Comparison of ENCODE assay signal across 21 mouse cellular contexts in the genomic region with DNA sequence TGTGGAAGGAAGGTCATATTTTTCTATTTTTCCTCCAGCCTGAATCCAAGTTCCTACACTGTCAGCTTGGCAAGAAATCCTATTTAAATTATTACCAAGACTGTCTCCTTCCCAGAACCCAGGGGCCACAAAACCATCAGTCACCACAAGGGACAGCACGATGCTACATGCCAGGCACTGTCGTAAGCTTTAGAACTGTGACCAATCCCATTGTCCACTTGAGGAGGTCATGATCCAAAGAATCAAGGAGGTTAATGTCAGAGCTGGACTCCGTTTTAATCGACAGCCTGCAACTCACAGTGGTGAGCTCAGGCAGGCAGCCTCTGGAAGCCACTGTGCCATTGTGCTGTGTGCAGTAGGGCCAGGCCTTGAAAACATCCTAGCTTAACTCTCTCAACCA. TPM values are rescaled to one million over a fixed set of nuclear protein-coding genes. Genes with fewer than 3 reads are reported as not detected.
A peak's percentile ranks its signal among the peaks of the same experiment; 100 is the strongest.
DNase-seq lines count a peak whose midpoint lies in the region; ATAC-seq lines count a peak whose summit lies in the region.
"Had no signal": no experiment of that assay in that cellular context is flagged by ENCODE, and none has a peak within 500 bp of the region (broad histone marks: within the 10 kb centered on the region; RNA-seq: fewer than 3 reads in every experiment).

No protein-coding gene starts in this region.

- peak overlapping the region; percentile 38; the same call in 1 of the 2 replicates for H3K27ac ChIP-seq in intestine, embryonic 14.5 days (ENCODE audit: low read depth)
- H3K27ac ChIP-seq in intestine, embryonic 16.5 days (ENCODE audit: low read length): no peak overlapping the region
- 0 out of 2 replicates have a peak overlapping the region, but pooled peaks have one; percentile 4 for H3K27ac ChIP-seq in limb, embryonic 10.5 days
- H3K27ac ChIP-seq: embryonic facial prominence, embryonic 12.5 days; hindbrain, embryonic 12.5 days; kidney, embryonic 15.5 days; midbrain, embryonic 12.5 days; neural tube, embryonic 13.5 days had no signal

- H3K4me1 ChIP-seq in intestine, embryonic 14.5 days (replicated peaks; ENCODE audit: control insufficient read depth, insufficient read depth, low read length): peaks cover 30% of the 10 kb centered on the region
- peaks cover 15% of the 10 kb centered on the region for H3K4me1 ChIP-seq in intestine, embryonic 16.5 days (ENCODE audit: control insufficient read depth, insufficient read depth, low read length)
- peaks cover 53% of the 10 kb centered on the region for H3K4me1 ChIP-seq in limb, embryonic 10.5 days

- H3K4me3 ChIP-seq in intestine, embryonic 14.5 days (ENCODE audit: low read depth, low read length): no peak overlapping the region
- no peak overlapping the region for H3K4me3 ChIP-seq in intestine, embryonic 16.5 days (ENCODE audit: low read length)
- no peak overlapping the region for H3K4me3 ChIP-seq in limb, embryonic 10.5 days
- H3K4me3 ChIP-seq: embryonic facial prominence, embryonic 12.5 days; heart, embryonic 12.5 days; hindbrain, embryonic 12.5 days; kidney, embryonic 15.5 days; midbrain, embryonic 12.5 days; neural tube, embryonic 13.5 days had no signal

- H3K27me3 ChIP-seq in intestine, embryonic 14.5 days (replicated peaks; ENCODE audit: control insufficient read depth, insufficient read depth, low read length): no peaks in the 10 kb centered on the region
- no peaks in the 10 kb centered on the region for H3K27me3 ChIP-seq in intestine, embryonic 16.5 days (replicated peaks; ENCODE audit: control insufficient read depth, insufficient read depth, low read length)
- H3K27me3 ChIP-seq in limb, embryonic 10.5 days (ENCODE audit: low read depth, poor library complexity, severe bottlenecking): no peaks in the 10 kb centered on the region
- H3K27me3 ChIP-seq: embryonic facial prominence, embryonic 12.5 days; hindbrain, embryonic 12.5 days; kidney, embryonic 15.5 days had no signal

- 45% methylated on average over 4 of the region's 4 CpGs for WGBS in intestine, embryonic 14.5 days
- 48% methylated on average over 4 of the region's 4 CpGs for WGBS in intestine, embryonic 16.5 days
- 47% methylated on average over 4 of the region's 4 CpGs for WGBS in limb, embryonic 10.5 days

- ATAC-seq in intestine, embryonic 14.5 days (replicated peaks; ENCODE audit: low FRiP score, low TSS enrichment, low read depth): no peak
- no peak for ATAC-seq in intestine, embryonic 16.5 days
- ATAC-seq: forebrain, embryonic 14.5 days had no signal

- no peak overlapping the region for H3K9ac ChIP-seq in intestine, embryonic 14.5 days (ENCODE audit: low read length)
- no peak overlapping the region for H3K9ac ChIP-seq in intestine, embryonic 16.5 days (ENCODE audit: low read depth, low read length)
- H3K9ac ChIP-seq: embryonic facial prominence, embryonic 12.5 days; heart, embryonic 12.5 days; hindbrain, embryonic 12.5 days; kidney, embryonic 15.5 days; midbrain, embryonic 12.5 days; neural tube, embryonic 13.5 days had no signal

- no peak for DNase-seq in intestine, embryonic 14.5 days (ENCODE audit: low spot score)
- peak; percentile 52 for DNase-seq in adipocyte (ENCODE audit: low spot score)
- DNase-seq in embryo, embryonic 10.5 days (ENCODE audit: low spot score): peak; percentile 65
- DNase-seq in limb, embryonic 10.5 days (ENCODE audit: low spot score): no peak
- DNase-seq in heart, postnatal 25 days (ENCODE audit: low spot score): no peak
- no peak for DNase-seq in thymus, postnatal 4 days
- DNase-seq: adrenal gland, adult 8-10 months; cerebellum, adult 2 months; cerebellum, postnatal 25 days; gastrocnemius, postnatal 10 days; heart, postnatal 10 days; kidney, adult 11 months; layer of hippocampus, adult 9-11 months had no signal

- intact Hi-C loops in heart, postnatal 25 days (cut with DNase I): no loop called here

- no peaks in the 10 kb centered on the region for H3K9me3 ChIP-seq in intestine, embryonic 14.5 days (ENCODE audit: control insufficient read depth, low read length)
- no peaks in the 10 kb centered on the region for H3K9me3 ChIP-seq in intestine, embryonic 16.5 days (ENCODE audit: control insufficient read depth, low read length)
- H3K9me3 ChIP-seq in limb, embryonic 10.5 days (replicated peaks): no peaks in the 10 kb centered on the region
- H3K9me3 ChIP-seq: embryonic facial prominence, embryonic 12.5 days; heart, embryonic 12.5 days; hindbrain, embryonic 12.5 days; kidney, embryonic 15.5 days; midbrain, embryonic 12.5 days; neural tube, embryonic 13.5 days had no signal

- H3K36me3 ChIP-seq in intestine, embryonic 14.5 days (ENCODE audit: control insufficient read depth, insufficient read depth, low read length): no peaks in the 10 kb centered on the region
- no peaks in the 10 kb centered on the region for H3K36me3 ChIP-seq in intestine, embryonic 16.5 days (ENCODE audit: control insufficient read depth, insufficient read depth, low read length)
- H3K36me3 ChIP-seq in limb, embryonic 10.5 days: no peaks in the 10 kb centered on the region
- H3K36me3 ChIP-seq: embryonic facial prominence, embryonic 12.5 days; heart, embryonic 12.5 days; hindbrain, embryonic 12.5 days; kidney, embryonic 15.5 days; midbrain, embryonic 12.5 days; neural tube, embryonic 13.5 days had no signal

- H3K4me2 ChIP-seq in intestine, embryonic 14.5 days (ENCODE audit: low read length): no peak overlapping the region
- no peak overlapping the region for H3K4me2 ChIP-seq in intestine, embryonic 16.5 days (ENCODE audit: low read depth, low read length)
- H3K4me2 ChIP-seq: embryonic facial prominence, embryonic 12.5 days; heart, embryonic 12.5 days; hindbrain, embryonic 12.5 days; kidney, embryonic 15.5 days; midbrain, embryonic 12.5 days; neural tube, embryonic 13.5 days had no signal

RNA-seq across cellular contexts. Expression of a gene that starts 39.4 kb away (rescaled TPM):
- polyA plus RNA-seq in intestine, embryonic 14.5 days (2014; fragmentation: Nextera tagmentation; extraction: Ambion mirVana): 42.4 and 44.3 TPM in 2 replicates
- polyA plus RNA-seq in intestine, embryonic 16.5 days (2015; fragmentation: Nextera tagmentation; extraction: Ambion mirVana): 38.6 and 47.1 TPM in 2 replicates
- polyA plus RNA-seq in limb, embryonic 10.5 days (2016; fragmentation: Nextera tagmentation; extraction: Ambion mirVana): 18.3 and 19.9 TPM in 2 replicates
- 10 to 100 TPM; 48.1 to 51.9 TPM for total RNA-seq in heart, postnatal 25 days (2021)

Comparison
In these comparisons a context has a peak if more than half of its experiments do, and no peak if none do; other contexts are left out.
1. DNase-seq: peak in adipocyte (single experiment) and embryo, embryonic 10.5 days (single experiment); none in intestine, embryonic 14.5 days (single experiment), limb, embryonic 10.5 days (single experiment), heart, postnatal 25 days (single experiment) and thymus, postnatal 4 days (single experiment).